10 mouse cellular contexts compared by ENCODE assay signal in the genomic region with DNA sequence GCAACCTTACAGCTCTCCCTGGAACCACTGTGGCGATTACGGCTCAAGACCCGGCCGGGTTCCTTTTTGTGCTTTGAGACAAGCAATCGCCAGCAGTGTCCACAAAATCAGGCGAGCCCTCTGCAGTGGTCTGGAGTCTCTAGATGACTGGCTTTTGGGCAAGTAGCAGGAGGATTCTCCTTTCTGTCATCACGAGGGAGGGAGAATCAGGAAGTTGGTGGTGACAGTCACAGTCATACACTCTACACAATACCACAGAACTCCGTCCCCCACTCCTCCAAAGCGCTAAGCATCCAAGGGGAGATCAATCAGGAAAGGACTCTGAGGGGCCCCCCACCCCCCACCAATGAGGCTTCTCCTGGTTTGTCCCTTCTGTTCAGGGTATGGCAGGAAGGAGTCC. TPM values are rescaled to one million over a fixed set of nuclear protein-coding genes. Genes with fewer than 3 reads are reported as not detected.
A peak's percentile ranks its signal among the peaks of the same experiment; 100 is the strongest.
DNase-seq lines count a peak whose midpoint lies in the region; ATAC-seq and TF ChIP-seq lines count a peak whose summit lies in the region.
"Had no signal": no experiment of that assay in that cellular context is flagged by ENCODE, and none has a peak within 500 bp of the region (broad histone marks: within the 10 kb centered on the region; RNA-seq: fewer than 3 reads in every experiment).

No protein-coding gene starts in this region.

- in situ Hi-C loops in CH12.LX (cut with MboI; ENCODE audit: low pct_ligation_motif_present, low pct_unique_long_range_greater_than_20kb, low sequenced_read_pairs): no loop called here

- dilution Hi-C loops in CH12.LX (cut with MboI; ENCODE audit: extremely low pct_ligation_motif_present, extremely low pct_unique_long_range_greater_than_20kb, low sequenced_read_pairs): no loop called here

- no peaks in the 10 kb centered on the region for H3K36me3 ChIP-seq in heart, embryonic 10.5 days
- H3K36me3 ChIP-seq in CH12.LX (replicated peaks in 1 of 2; ENCODE audit: control insufficient read depth in 1 of 2, insufficient read depth in 1 of 2, low read length in 1 of 2): peaks cover 13 to 53% of the 10 kb centered on the region in 2 experiments
- H3K36me3 ChIP-seq in hindbrain, embryonic 12.5 days: no peaks in the 10 kb centered on the region
- H3K36me3 ChIP-seq in midbrain, embryonic 10.5 days: no peaks in the 10 kb centered on the region

- TF ChIP-seq EP300 in CH12.LX (IDR thresholded peaks at IDR 0.05; ENCODE audit: low read length): no peak

- WGBS in heart, embryonic 10.5 days: 28% methylated on average over 9 of the region's 9 CpGs
- WGBS in hindbrain, embryonic 12.5 days: 33% methylated on average over 9 of the region's 9 CpGs
- 23% methylated on average over 9 of the region's 9 CpGs for WGBS in midbrain, embryonic 10.5 days

- no peak for ATAC-seq in hindbrain, embryonic 12.5 days (ENCODE audit: low FRiP score)

- TF ChIP-seq CTCF in CH12.LX (conservative IDR thresholded peaks at IDR 0.05 in 1 of 2, IDR thresholded peaks at IDR 0.05 in 1 of 2; ENCODE audit: low read depth in 2 of 2, low read length in 2 of 2): no peak

- peaks cover 20% of the 10 kb centered on the region for H3K4me1 ChIP-seq in heart, embryonic 10.5 days
- peaks cover 22 to 49% of the 10 kb centered on the region in 2 experiments for H3K4me1 ChIP-seq in CH12.LX (ENCODE audit: control insufficient read depth in 1 of 2, insufficient read depth in 2 of 2)
- peaks cover 17% of the 10 kb centered on the region for H3K4me1 ChIP-seq in hindbrain, embryonic 12.5 days
- peaks cover 14% of the 10 kb centered on the region for H3K4me1 ChIP-seq in midbrain, embryonic 10.5 days

- no peaks in the 10 kb centered on the region for H3K9me3 ChIP-seq in heart, embryonic 10.5 days
- peaks cover 5% of the 10 kb centered on the region for H3K9me3 ChIP-seq in CH12.LX (replicated peaks; ENCODE audit: low read length)
- H3K9me3 ChIP-seq in hindbrain, embryonic 12.5 days (replicated peaks): no peaks in the 10 kb centered on the region
- H3K9me3 ChIP-seq in midbrain, embryonic 10.5 days (replicated peaks): no peaks in the 10 kb centered on the region

- peak overlapping the region; percentile 62 for H3K4me3 ChIP-seq in heart, embryonic 10.5 days
- peak overlapping the region in 2 of 3 experiments; percentile 24 to 47 for H3K4me3 ChIP-seq in CH12.LX (replicated peaks in 1 of 3; ENCODE audit: low read depth in 2 of 3, low read length in 2 of 3, poor library complexity in 1 of 3)
- peak overlapping the region; percentile 38 for H3K4me3 ChIP-seq in hindbrain, embryonic 12.5 days
- peak overlapping the region; percentile 58 for H3K4me3 ChIP-seq in midbrain, embryonic 10.5 days

- H3K27ac ChIP-seq in heart, embryonic 10.5 days: no peak overlapping the region
- H3K27ac ChIP-seq in CH12.LX (ENCODE audit: insufficient read depth, low read depth): no peak overlapping the region
- H3K27ac ChIP-seq in hindbrain, embryonic 12.5 days: no peak overlapping the region
- no peak overlapping the region for H3K27ac ChIP-seq in midbrain, embryonic 10.5 days (replicated peaks)

- peaks cover 69% of the 10 kb centered on the region for H3K27me3 ChIP-seq in heart, embryonic 10.5 days (ENCODE audit: insufficient read depth, poor library complexity, severe bottlenecking)
- H3K27me3 ChIP-seq in CH12.LX (replicated peaks): no peaks in the 10 kb centered on the region
- H3K27me3 ChIP-seq in hindbrain, embryonic 12.5 days: peaks cover 60% of the 10 kb centered on the region
- peaks cover 67% of the 10 kb centered on the region for H3K27me3 ChIP-seq in midbrain, embryonic 10.5 days (ENCODE audit: low read depth, poor library complexity, severe bottlenecking)

- TF ChIP-seq POLR2A in CH12.LX (IDR thresholded peaks at IDR 0.05; ENCODE audit: low read depth, low read length): no peak

- no peak for DNase-seq in heart, embryonic 10.5 days (ENCODE audit: low spot score)
- no peak for DNase-seq in heart, postnatal 25 days (ENCODE audit: low spot score)
- peak; percentile 40 for DNase-seq in CH12.LX (ENCODE audit: extremely low read depth)
- DNase-seq in midbrain, embryonic 10.5 days (ENCODE audit: low spot score): no peak
- no peak for DNase-seq in right cerebral cortex, postnatal 14 days
- no peak for DNase-seq in kidney, postnatal 4 days
- DNase-seq in spleen, postnatal 36 days (ENCODE audit: low spot score in 2 of 2): no peak
- DNase-seq: heart, adult 18-20 months had no signal

- H3K4me2 ChIP-seq in CH12.LX (ENCODE audit: insufficient read depth, low read depth, poor library complexity, severe bottlenecking): peak overlapping the region; percentile 52
- H3K4me2 ChIP-seq in hindbrain, embryonic 12.5 days (replicated peaks): peak overlapping the region; percentile 58

- intact Hi-C loops in heart, postnatal 25 days (cut with DNase I): no loop called here

- TF ChIP-seq RAD21 in CH12.LX (IDR thresholded peaks at IDR 0.05; ENCODE audit: low read depth, low read length): no peak

- H3K79me2 ChIP-seq in CH12.LX (replicated peaks; ENCODE audit: control insufficient read depth, extremely low read depth, insufficient read depth, poor library complexity, severe bottlenecking): no peaks in the 10 kb centered on the region

- H3K9ac ChIP-seq in CH12.LX (ENCODE audit: insufficient read depth, low read depth): peak overlapping the region; percentile 29
- H3K9ac ChIP-seq in hindbrain, embryonic 12.5 days: peak overlapping the region; percentile 35; the same call in 1 of the 2 replicates

TF ChIP-seq in CH12.LX, 34 proteins besides CTCF, POLR2A, EP300 and RAD21:
- TF ChIP-seq JUND (conservative IDR thresholded peaks at IDR 0.05; ENCODE audit: low read depth, low read length) (no peak), IRF4 (IDR thresholded peaks at IDR 0.05; ENCODE audit: low read depth, low read length) (no peak), BHLHE40 (IDR thresholded peaks at IDR 0.05; ENCODE audit: low read depth, low read length) (peak; percentile 54), SMC3 (IDR thresholded peaks at IDR 0.05; ENCODE audit: low read depth, low read length) (no peak), ELF1 (IDR thresholded peaks at IDR 0.05; ENCODE audit: low read depth, low read length) (peak; percentile 47; the same call in 1 of the 2 replicates), MYC (IDR thresholded peaks at IDR 0.05; ENCODE audit: low read depth, low read length) (0 out of 2 replicates have a peak, but pooled peaks have one; percentile 29), NELFE (IDR thresholded peaks at IDR 0.05; ENCODE audit: low read depth, low read length) (0 out of 2 replicates have a peak, but pooled peaks have one; percentile 18), ETS1 (conservative IDR thresholded peaks at IDR 0.05; ENCODE audit: low read depth, low read length) (0 out of 2 replicates have a peak, but pooled peaks have one; percentile 32), JUN (IDR thresholded peaks at IDR 0.05; ENCODE audit: insufficient read depth, low read depth, low read length) (no peak)

RNA-seq across cellular contexts. Expression of gene Galnt6, which starts 0.6 kb away (rescaled TPM):
- polyA plus RNA-seq in heart, embryonic 10.5 days (2016; fragmentation: Nextera tagmentation; extraction: Ambion mirVana): 0.18 and 0.20 TPM in 2 replicates
- 1 to 10 TPM in 1 of 2 experiments, under 1 TPM in 1; 0.99 to 1.2 TPM for total RNA-seq in heart, postnatal 25 days (2021)
- total RNA-seq in CH12.LX (2012; rRNA removed) (4.4 and 5.0 TPM in 2 replicates), CH12.LX (2014; rRNA removed) (0.58 and 0.62 TPM in 2 replicates)
- polyA plus RNA-seq in CH12.LX (2012; ENCODE audit: insufficient read length, low read depth): 2.0 TPM in 2 replicates
- 0.26 and 0.34 TPM in 2 replicates for polyA plus RNA-seq in hindbrain, embryonic 12.5 days (2016; fragmentation: Nextera tagmentation; extraction: Ambion mirVana)
- polyA plus RNA-seq in midbrain, embryonic 10.5 days (2016; fragmentation: Nextera tagmentation; extraction: Ambion mirVana): 0.07 and 0.09 TPM in 2 replicates

RNA-seq across cellular contexts. Expression of gene Slc4a8, which starts 33.0 kb away (rescaled TPM):
- 2.2 and 2.3 TPM in 2 replicates for polyA plus RNA-seq in heart, embryonic 10.5 days (2016; fragmentation: Nextera tagmentation; extraction: Ambion mirVana)
- total RNA-seq in heart, postnatal 25 days (2021): 1 to 10 TPM; 3.0 to 3.9 TPM
- total RNA-seq in CH12.LX (2012; rRNA removed) (4.1 and 4.7 TPM in 2 replicates), CH12.LX (2014; rRNA removed) (5.1 and 7.0 TPM in 2 replicates)
- 7.2 and 9.6 TPM in 2 replicates for polyA plus RNA-seq in CH12.LX (2012; ENCODE audit: insufficient read length, low read depth)
- 17.9 and 22.7 TPM in 2 replicates for polyA plus RNA-seq in hindbrain, embryonic 12.5 days (2016; fragmentation: Nextera tagmentation; extraction: Ambion mirVana)
- polyA plus RNA-seq in midbrain, embryonic 10.5 days (2016; fragmentation: Nextera tagmentation; extraction: Ambion mirVana): 8.4 and 10.2 TPM in 2 replicates

RNA-seq across cellular contexts. Expression of gene Cela1, which starts 40.9 kb away (rescaled TPM):
- 1.5 and 2.4 TPM in 2 replicates for polyA plus RNA-seq in heart, embryonic 10.5 days (2016; fragmentation: Nextera tagmentation; extraction: Ambion mirVana)
- total RNA-seq in heart, postnatal 25 days (2021): under 1 TPM; 0.42 to 0.52 TPM
- 4.8 and 5.1 TPM in 2 replicates for total RNA-seq in CH12.LX (2012; rRNA removed)
- total RNA-seq in CH12.LX (2014; rRNA removed): 1.3 and 1.8 TPM in 2 replicates
- 3.3 TPM in 2 replicates for polyA plus RNA-seq in CH12.LX (2012; ENCODE audit: insufficient read length, low read depth)
- polyA plus RNA-seq in hindbrain, embryonic 12.5 days (2016; fragmentation: Nextera tagmentation; extraction: Ambion mirVana): 1.6 and 1.9 TPM in 2 replicates
- 0.96 and 1.7 TPM in 2 replicates for polyA plus RNA-seq in midbrain, embryonic 10.5 days (2016; fragmentation: Nextera tagmentation; extraction: Ambion mirVana)

RNA-seq across cellular contexts. Expression of gene Bin2, which starts 59.2 kb away (rescaled TPM):
- polyA plus RNA-seq in heart, embryonic 10.5 days (2016; fragmentation: Nextera tagmentation; extraction: Ambion mirVana): 4.3 and 10.3 TPM in 2 replicates
- total RNA-seq in heart, postnatal 25 days (2021): 1 to 10 TPM; 1.2 to 1.7 TPM
- total RNA-seq in CH12.LX (2012; rRNA removed) (60.4 and 64.8 TPM in 2 replicates), CH12.LX (2014; rRNA removed) (49.2 and 51.4 TPM in 2 replicates)
- 72.8 and 89.9 TPM in 2 replicates for polyA plus RNA-seq in CH12.LX (2012; ENCODE audit: insufficient read length, low read depth)
- 3.0 and 3.4 TPM in 2 replicates for polyA plus RNA-seq in hindbrain, embryonic 12.5 days (2016; fragmentation: Nextera tagmentation; extraction: Ambion mirVana)
- polyA plus RNA-seq in midbrain, embryonic 10.5 days (2016; fragmentation: Nextera tagmentation; extraction: Ambion mirVana): 3.2 and 5.0 TPM in 2 replicates
- polyA plus RNA-seq: C2C12 had no signal
